Mouse (Mus musculus) lung, postnatal 0 days (tissue): ENCODE measurements around the gene Ccp110. TPM values are rescaled to one million over a fixed set of nuclear protein-coding genes. Genes with fewer than 3 reads are reported as not detected.

Experiments used
- ATAC-seq: fragments of 200-750 bp; cut with Nextera tagmentation; 2 replicates; pipeline ENCODE4 v1.8.0; 2017; ENCODE audit warnings: moderate library complexity
- DNase-seq: peaks from one replicate; pipeline ENCODE4 v3.0.0-alpha.2; 2016; ENCODE audit warnings: low spot score
- H3K27ac ChIP-seq: fragments of 300-500 bp; sonication (generic); 2 replicates; pipeline ENCODE4 v1.5.1; 2014; ENCODE audit warnings: antibody characterized with exemption, mild to moderate bottlenecking, low read length, mixed read lengths
- H3K27me3 ChIP-seq: fragments of 300-500 bp; sonication (generic); replicated peaks from 2 replicates; pipeline ENCODE4 v1.6.1; 2014; ENCODE audit warnings: low read length, mixed read lengths; ENCODE audit not compliant: insufficient read depth
- H3K36me3 ChIP-seq: fragments of 300-500 bp; sonication (generic); 2 replicates; pipeline ENCODE4 v1.6.1; 2014; ENCODE audit warnings: low read length, mixed read lengths; ENCODE audit not compliant: insufficient read depth
- H3K4me1 ChIP-seq: fragments of 300-500 bp; sonication (generic); 2 replicates; pipeline ENCODE4 v1.6.1; 2014; ENCODE audit warnings: antibody characterized with exemption, low read depth, low read length, mixed read lengths; ENCODE audit not compliant: insufficient read depth
- H3K4me2 ChIP-seq: fragments of 300-500 bp; sonication (generic); replicated peaks from 2 replicates; pipeline ENCODE4 v1.6.1; 2014; ENCODE audit warnings: low read depth, mild to moderate bottlenecking, low read length, moderate library complexity, mixed read lengths
- H3K4me3 ChIP-seq: fragments of 300-500 bp; sonication (generic); 2 replicates; pipeline ENCODE4 v1.5.1; 2014; ENCODE audit warnings: low read depth, low read length
- H3K9ac ChIP-seq: fragments of 300-500 bp; sonication (generic); replicated peaks from 2 replicates; pipeline ENCODE4 v1.6.1; 2014; ENCODE audit warnings: low read depth, mild to moderate bottlenecking
- H3K9me3 ChIP-seq: fragments of 300-500 bp; sonication (generic); 2 replicates; pipeline ENCODE4 v1.6.1; 2016; ENCODE audit warnings: low read length, mixed read lengths
- CTCF ChIP-seq: IDR thresholded peaks from 2 replicates; pipeline ENCODE4 v1.5.1; 2016; ENCODE audit warnings: antibody characterized with exemption, mild to moderate bottlenecking
- EP300 ChIP-seq: IDR thresholded peaks from 2 replicates; pipeline ENCODE4 v1.6.1; 2016; ENCODE audit warnings: antibody characterized with exemption, mild to moderate bottlenecking, control low read depth
- WGBS: fragments of 180-500 bp; shearing (Covaris S2); extraction: QIAGEN DNeasy Blood & Tissue Kit; methylation state at CpG from one replicate; pipeline ENCODE4 v1.1.7; 2014; 5-methylcytosine and 5-hydroxymethylcytosine counted together
- polyA plus RNA-seq: library from polyadenylated mRNA; unstranded; fragments of >200 nt; fragmentation: Nextera tagmentation; extraction: Ambion mirVana; gene quantifications from 2 replicates; pipeline ENCODE4 v1.2.1, GENCODE M21; 2015

Gene Ccp110
- polyA plus RNA-seq, 1 experiment from 2014 or later = 8.4 TPM

DNA sequence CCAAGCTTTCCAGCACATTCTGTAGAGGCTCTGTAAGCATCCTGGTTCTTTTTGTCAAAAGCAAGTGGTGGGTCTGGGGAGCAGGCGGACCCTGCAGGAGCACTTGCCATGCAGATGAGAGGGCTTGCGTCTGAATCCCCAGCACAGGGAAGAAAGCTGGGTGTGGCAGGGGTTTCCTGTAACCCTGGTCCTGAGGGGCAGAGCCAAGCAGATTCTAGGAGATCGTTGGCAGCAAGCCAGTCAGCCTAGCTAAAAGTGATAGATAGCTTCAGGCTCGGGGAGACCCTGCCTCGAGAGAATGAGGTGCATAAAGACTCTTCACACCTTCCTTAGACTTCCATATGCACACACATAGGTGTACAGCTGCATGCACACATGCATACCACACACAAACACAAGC lies 47.0 kb downstream of the Ccp110 start:
- Histone ChIP-seq H3K4me1 (no peaks in the 10 kb centered on the region), H3K27me3 (no peaks in the 10 kb centered on the region), H3K27ac (no peak overlapping the region), H3K4me2 (no peak overlapping the region), H3K4me3 (no peak overlapping the region), H3K36me3 (peaks cover 17% of the 10 kb centered on the region; the same call in 1 of the 2 replicates), H3K9me3 (no peaks in the 10 kb centered on the region), H3K9ac (no peak overlapping the region)
- WGBS = 39% methylated on average over 5 of the region's 5 CpGs
- DNase-seq (no peak), ATAC-seq (no peak)
- TF ChIP-seq CTCF (no peak), EP300 (no peak)

DNA sequence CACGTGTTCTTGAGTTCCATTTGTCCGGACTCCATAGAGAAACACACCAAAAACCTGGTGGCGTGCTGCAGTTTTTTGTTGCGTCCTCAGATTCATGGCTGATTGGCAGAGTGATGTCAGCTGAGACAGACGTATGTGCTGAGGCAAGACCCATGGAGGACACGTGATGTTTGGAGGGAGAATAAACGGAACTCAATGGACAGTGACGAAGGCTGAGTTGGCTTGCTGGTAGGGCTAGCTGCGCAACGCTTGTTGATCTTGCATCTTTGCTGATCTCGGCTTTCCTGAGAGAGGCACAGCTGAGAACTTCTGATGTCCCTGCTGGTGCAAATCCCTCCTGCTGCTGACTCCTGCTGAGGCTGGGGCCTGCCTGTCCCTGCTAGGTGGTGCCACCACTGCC lies 51.6 kb downstream of the Ccp110 start:
- Histone ChIP-seq H3K27ac (no peak overlapping the region), H3K4me3 (no peak overlapping the region), H3K9me3 (no peaks in the 10 kb centered on the region), H3K9ac (no peak overlapping the region), H3K36me3 (peaks cover 8% of the 10 kb centered on the region; the same call in 1 of the 2 replicates), H3K4me1 (no peaks in the 10 kb centered on the region), H3K27me3 (no peaks in the 10 kb centered on the region), H3K4me2 (no peak overlapping the region)
- ATAC-seq (no peak), DNase-seq (no peak)
- 88% methylated on average over 11 of the region's 11 CpGs for WGBS
- TF ChIP-seq EP300 = no peak
- no peak for TF ChIP-seq CTCF

DNA sequence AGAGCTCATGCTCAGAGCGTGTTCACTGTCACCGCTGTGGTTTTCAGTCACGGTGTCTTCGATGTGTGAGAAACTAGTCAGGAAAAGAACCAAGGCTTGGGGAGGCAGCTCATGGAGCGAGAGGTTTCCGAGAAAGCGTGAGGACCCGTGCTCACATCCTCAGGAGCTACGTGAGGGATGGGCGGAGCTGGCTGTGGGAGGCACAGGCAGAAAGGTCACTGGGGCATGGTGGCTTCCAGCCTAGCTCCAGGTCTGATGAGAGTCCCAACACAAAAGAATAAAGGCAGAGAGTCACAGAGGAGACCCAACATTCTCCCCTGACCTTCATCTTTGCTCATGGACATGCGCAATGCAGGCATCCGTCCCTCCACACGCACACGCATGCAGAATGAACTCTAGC lies 52.4 kb downstream of the Ccp110 start:
- Histone ChIP-seq H3K27ac (no peak overlapping the region), H3K4me2 (no peak overlapping the region), H3K4me1 (no peaks in the 10 kb centered on the region), H3K27me3 (no peaks in the 10 kb centered on the region), H3K36me3 (peaks cover 8% of the 10 kb centered on the region; the same call in 1 of the 2 replicates), H3K4me3 (no peak overlapping the region), H3K9me3 (no peaks in the 10 kb centered on the region), H3K9ac (no peak overlapping the region)
- 75% methylated on average over 14 of the region's 14 CpGs for WGBS
- ATAC-seq = no peak
- DNase-seq = no peak
- TF ChIP-seq EP300 (no peak), CTCF (no peak)

DNA sequence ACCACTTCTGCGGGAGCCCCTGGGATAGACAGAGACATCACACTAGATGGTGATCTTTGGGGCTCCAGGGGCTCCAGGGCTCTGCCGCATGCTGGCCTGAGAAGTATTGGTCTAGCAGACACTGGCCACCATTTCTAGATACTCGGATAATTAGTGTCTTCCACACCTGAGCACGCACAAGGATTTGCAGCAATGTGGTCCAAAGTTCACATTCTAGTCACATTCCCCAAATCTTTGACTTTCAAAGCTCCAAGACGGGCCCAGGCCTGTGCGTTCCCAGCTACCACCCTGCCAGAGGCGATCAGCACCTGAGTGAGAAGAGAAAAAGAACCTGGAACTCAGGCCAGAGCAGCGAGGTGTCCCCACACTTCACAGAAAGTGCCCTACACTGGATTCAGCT lies 53.3 kb downstream of the Ccp110 start:
- Histone ChIP-seq H3K9me3 (no peaks in the 10 kb centered on the region), H3K4me3 (no peak overlapping the region), H3K27ac (no peak overlapping the region), H3K9ac (no peak overlapping the region), H3K27me3 (no peaks in the 10 kb centered on the region), H3K36me3 (peaks cover 8% of the 10 kb centered on the region; the same call in 1 of the 2 replicates), H3K4me2 (no peak overlapping the region), H3K4me1 (no peaks in the 10 kb centered on the region)
- ATAC-seq (no peak), DNase-seq (no peak)
- 72% methylated on average over 8 of the region's 8 CpGs for WGBS
- TF ChIP-seq EP300 (no peak), CTCF (no peak)

DNA sequence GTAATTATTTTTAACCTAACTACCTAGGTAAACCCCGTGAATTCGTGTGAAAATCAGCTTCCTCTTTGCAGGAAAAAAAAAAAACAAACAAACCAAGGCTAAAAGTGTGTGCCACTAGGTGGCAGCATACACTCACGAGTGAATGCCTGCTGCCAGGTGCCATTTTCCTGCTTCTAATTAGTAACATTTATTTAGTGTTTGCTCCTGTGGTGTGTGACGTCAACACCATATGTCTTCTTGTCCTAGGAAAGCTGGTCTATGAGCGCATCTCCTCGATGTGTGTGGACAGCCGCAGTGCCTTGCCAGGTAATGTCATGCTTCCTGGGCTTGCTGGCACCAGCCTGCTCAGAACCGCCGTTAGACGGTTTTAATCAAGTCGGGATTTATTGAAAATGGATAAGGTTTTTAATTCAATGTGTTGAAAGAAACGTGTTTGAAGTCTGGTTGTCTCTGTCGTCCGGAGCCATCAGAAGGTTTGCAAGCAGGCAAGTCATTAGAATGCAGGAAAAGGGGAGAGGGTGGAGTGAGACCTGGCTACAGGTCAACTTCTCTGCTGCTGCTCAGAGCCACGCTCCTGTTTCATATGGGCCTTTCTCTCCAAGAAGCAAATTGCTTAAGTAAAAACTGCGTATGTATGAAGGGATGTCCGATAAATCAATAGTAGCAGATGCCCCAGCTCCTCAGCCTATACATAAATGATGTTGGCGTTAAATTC lies 53.9 kb downstream of the Ccp110 start:
- DNase-seq (peak; percentile 81), ATAC-seq (no peak)
- peaks cover 8% of the 10 kb centered on the region; the same call in 1 of the 2 replicates for H3K36me3 ChIP-seq
- TF ChIP-seq EP300 = no peak
- peak; percentile 92 for TF ChIP-seq CTCF
- no peak overlapping the region for H3K9ac ChIP-seq
- 56% methylated on average over 18 of the region's 18 CpGs for WGBS
- no peaks in the 10 kb centered on the region for H3K9me3 ChIP-seq
- no peaks in the 10 kb centered on the region for H3K27me3 ChIP-seq
- no peak overlapping the region for H3K4me2 ChIP-seq
- no peaks in the 10 kb centered on the region for H3K4me1 ChIP-seq
- H3K4me3 ChIP-seq = no peak overlapping the region
- H3K27ac ChIP-seq = no peak overlapping the region

DNA sequence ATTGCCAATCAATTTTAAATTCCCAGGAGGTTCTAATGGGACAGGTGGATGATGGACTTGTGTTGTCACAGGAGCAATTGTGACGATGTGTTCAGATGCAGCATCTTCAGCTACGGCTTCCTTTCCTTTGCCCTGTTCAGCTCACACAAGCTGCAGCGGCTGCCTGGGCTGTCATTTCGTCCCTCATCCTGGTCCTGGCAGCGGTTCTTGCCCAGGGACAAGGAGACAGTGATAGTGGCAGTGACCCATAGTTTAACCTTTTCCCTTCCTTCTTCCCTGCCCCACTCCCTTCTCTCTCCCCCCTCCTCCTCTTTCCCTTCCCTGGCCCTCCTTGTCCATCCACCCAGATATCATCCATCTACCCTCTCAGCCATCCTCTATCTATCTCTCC lies 54.5 kb downstream of the Ccp110 start:
- Histone ChIP-seq H3K27ac (no peak overlapping the region), H3K27me3 (no peaks in the 10 kb centered on the region), H3K9me3 (no peaks in the 10 kb centered on the region), H3K9ac (no peak overlapping the region), H3K4me2 (no peak overlapping the region), H3K4me1 (no peaks in the 10 kb centered on the region), H3K4me3 (no peak overlapping the region), H3K36me3 (peaks cover 8% of the 10 kb centered on the region; the same call in 1 of the 2 replicates)
- no peak for DNase-seq
- no peak for ATAC-seq
- WGBS = 73% methylated on average over 5 of the region's 5 CpGs
- TF ChIP-seq CTCF (no peak), EP300 (no peak)

DNA sequence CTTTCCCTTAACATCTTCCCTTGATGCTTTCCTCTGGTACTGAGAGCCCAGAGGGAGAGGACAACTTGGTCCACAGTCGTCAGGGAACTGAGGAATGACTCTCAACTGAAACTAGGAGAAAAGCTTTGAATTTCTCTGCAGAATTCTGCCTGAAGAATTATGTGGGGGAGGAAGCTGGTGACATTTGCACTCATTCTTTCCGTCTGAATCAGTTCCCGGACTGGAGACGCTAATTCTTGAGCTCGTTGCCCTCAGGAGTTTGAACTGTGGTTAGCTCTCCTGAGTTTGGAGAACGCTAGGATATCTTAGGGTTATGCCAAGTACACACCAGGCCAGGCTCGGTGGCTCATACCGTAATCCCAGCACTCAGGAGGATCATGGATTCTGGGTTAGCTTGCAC lies 56.9 kb downstream of the Ccp110 start:
- WGBS = 48% methylated on average over 8 of the region's 8 CpGs
- ATAC-seq (no peak), DNase-seq (no peak)
- Histone ChIP-seq H3K9me3 (no peaks in the 10 kb centered on the region), H3K4me2 (no peak overlapping the region), H3K4me3 (no peak overlapping the region), H3K27ac (no peak overlapping the region), H3K4me1 (no peaks in the 10 kb centered on the region), H3K36me3 (peaks cover 3% of the 10 kb centered on the region; the same call in 1 of the 2 replicates), H3K27me3 (no peaks in the 10 kb centered on the region), H3K9ac (no peak overlapping the region)
- TF ChIP-seq EP300 = no peak
- TF ChIP-seq CTCF = no peak
